ENCODE assay signal across 9 mouse cellular contexts in genomic region chr14:64568689-64569088, GRCm38 (mm10).
A peak's percentile ranks its signal among the peaks of the same experiment; 100 is the strongest.
DNase-seq lines count a peak whose midpoint lies in the region; ATAC-seq and TF ChIP-seq lines count a peak whose summit lies in the region.
"Had no signal": no experiment of that assay in that cellular context is flagged by ENCODE, and none has a peak within 500 bp of the region (broad histone marks: within the 10 kb centered on the region; RNA-seq: fewer than 3 reads in every experiment).

No protein-coding gene starts in this region.

- H3K4me2 ChIP-seq in hindbrain, postnatal 0 days (ENCODE audit: low read depth, low read length) = no peak overlapping the region

- H3K27me3 ChIP-seq in hindbrain, embryonic 10.5 days (ENCODE audit: insufficient read depth, poor library complexity, severe bottlenecking) = no peaks in the 10 kb centered on the region
- no peaks in the 10 kb centered on the region for H3K27me3 ChIP-seq in hindbrain, postnatal 0 days (ENCODE audit: insufficient read depth, low read length)

- H3K4me1 ChIP-seq in hindbrain, embryonic 10.5 days (replicated peaks) = peaks cover 3% of the 10 kb centered on the region; the same call in 1 of the 2 replicates
- H3K4me1 ChIP-seq in hindbrain, postnatal 0 days (ENCODE audit: insufficient read depth, low read length) = no peaks in the 10 kb centered on the region
- H3K4me1 ChIP-seq: megakaryocyte, embryonic 14.5 days had no signal

- H3K27ac ChIP-seq in hindbrain, embryonic 10.5 days = no peak overlapping the region
- no peak overlapping the region for H3K27ac ChIP-seq in hindbrain, postnatal 0 days

- peak; percentile 47 for DNase-seq in hindbrain, embryonic 10.5 days (ENCODE audit: low spot score)
- no peak for DNase-seq in hindbrain, postnatal 0 days (ENCODE audit: low spot score)
- DNase-seq in 3T3-L1 (ENCODE audit: low read depth, low spot score) = peak; percentile 44
- peak; percentile 65 for DNase-seq in R1 (ENCODE audit: low read depth, low spot score)
- DNase-seq in cerebellum, postnatal 14 days = no peak

- ATAC-seq in hindbrain, postnatal 0 days = no peak
- peak; percentile 33; the same call in 1 of the 2 replicates for ATAC-seq in granulocyte monocyte progenitor cell, adult 5-6 weeks (replicated peaks; ENCODE audit: poor library complexity, severe bottlenecking)
- ATAC-seq in activated CD4-positive, CD25-positive, alpha-beta regulatory T cell, adult 4 months = no peak
- ATAC-seq in inflammation-experienced regulatory T-cells, adult 6 months = no peak

- TF ChIP-seq CTCF in hindbrain, postnatal 0 days (IDR thresholded peaks at IDR 0.05; ENCODE audit: low read depth) = no peak

- H3K36me3 ChIP-seq in hindbrain, embryonic 10.5 days = no peaks in the 10 kb centered on the region
- H3K36me3 ChIP-seq in hindbrain, postnatal 0 days (ENCODE audit: insufficient read depth, low read length) = no peaks in the 10 kb centered on the region

- no peaks in the 10 kb centered on the region for H3K9me3 ChIP-seq in hindbrain, embryonic 10.5 days
- H3K9me3 ChIP-seq in hindbrain, postnatal 0 days (ENCODE audit: low read length) = no peaks in the 10 kb centered on the region
- H3K9me3 ChIP-seq: megakaryocyte, embryonic 14.5 days had no signal

- no peak overlapping the region for H3K9ac ChIP-seq in hindbrain, postnatal 0 days (replicated peaks; ENCODE audit: low read length)

- no peak overlapping the region for H3K4me3 ChIP-seq in hindbrain, embryonic 10.5 days
- H3K4me3 ChIP-seq in hindbrain, postnatal 0 days (ENCODE audit: low read length) = no peak overlapping the region
- H3K4me3 ChIP-seq: megakaryocyte, embryonic 14.5 days had no signal

- 13% methylated on average over 6 of the region's 6 CpGs for WGBS in hindbrain, embryonic 10.5 days
- WGBS in hindbrain, postnatal 0 days = 23% methylated on average over 6 of the region's 6 CpGs

Comparison
In these comparisons a context has a peak if more than half of its experiments do, and no peak if none do; other contexts are left out.
1. DNase-seq: peak in hindbrain, embryonic 10.5 days (single experiment), 3T3-L1 (single experiment) and R1 (single experiment); none in hindbrain, postnatal 0 days (single experiment) and cerebellum, postnatal 14 days (0 of 2).